Mouse (Mus musculus): ENCODE measurements around the gene Hsd3b7. TPM values are rescaled to one million over a fixed set of nuclear protein-coding genes. Genes with fewer than 3 reads are reported as not detected.
"Not testable (repeated sequence)": the region's sequence is repeated elsewhere in the genome, so short reads cannot be mapped to it uniquely, and the experiment has no call there.

Gene Hsd3b7
- total RNA-seq, 1 experiment from 2014 or later = 69.3 TPM

GRCm38 (mm10) chr7:127817053-127817452 lies 16.6 kb downstream of the Hsd3b7 start:
- DNase-seq = no peak

GRCm38 (mm10) chr7:127817776-127818175 lies 17.4 kb downstream of the Hsd3b7 start:
- DNase-seq = no peak

GRCm38 (mm10) chr7:127820836-127821509 lies 20.6 kb downstream of the Hsd3b7 start:
- DNase-seq = peak; percentile 26

- no peak for DNase-seq
Measured at GRCm38 (mm10) chr7:127822494-127822893, 22.1 kb downstream of the Hsd3b7 start.

- DNase-seq = no peak
Measured at GRCm38 (mm10) chr7:127823236-127824171, 23.1 kb downstream of the Hsd3b7 start.

GRCm38 (mm10) chr7:127824176-127824871 lies 23.9 kb downstream of the Hsd3b7 start, which contains the start of the genes Stx4a and Stx1b:
Gene Stx4a (plus strand): TSS chr7:127824294.
Gene Stx1b (minus strand): TSS chr7:127824549.
- DNase-seq = peak; percentile 58

GRCm38 (mm10) chr7:127835550-127835949 lies 35.1 kb downstream of the Hsd3b7 start:
- DNase-seq = no peak

GRCm38 (mm10) chr7:127837473-127837872 lies 37.1 kb downstream of the Hsd3b7 start:
- no peak for DNase-seq

- DNase-seq = not testable (repeated sequence)
Measured at GRCm38 (mm10) chr7:127837878-127838277, 37.5 kb downstream of the Hsd3b7 start.

GRCm38 (mm10) chr7:127840031-127840430 lies 39.6 kb downstream of the Hsd3b7 start:
- not testable (repeated sequence) for DNase-seq

- DNase-seq = peak; percentile 72
Measured at GRCm38 (mm10) chr7:127840886-127841285, 40.5 kb downstream of the Hsd3b7 start.

GRCm38 (mm10) chr7:127841340-127842000 lies 41.1 kb downstream of the Hsd3b7 start:
- peak; percentile 97 for DNase-seq

- peak; percentile 88 for DNase-seq
Measured at GRCm38 (mm10) chr7:127842001-127842718, 41.8 kb downstream of the Hsd3b7 start.

- no peak for DNase-seq
Measured at GRCm38 (mm10) chr7:127849973-127850875, 49.8 kb downstream of the Hsd3b7 start.

- DNase-seq = no peak
Measured at GRCm38 (mm10) chr7:127850906-127851305, 50.5 kb downstream of the Hsd3b7 start.

Other genes starting within 250 kb of the Hsd3b7 start
- gene Tmem265, start 239.2 kb upstream of the Hsd3b7 start, total RNA-seq (2021) = not detected in 2 replicates
- gene Phkg2, start 227.3 kb upstream of the Hsd3b7 start, total RNA-seq (2021) = 36.6 and 44.4 TPM in 2 replicates
- gene Ccdc189, start 212.0 kb upstream of the Hsd3b7 start, total RNA-seq (2021) = 7.5 and 10.7 TPM in 2 replicates
- gene Rnf40, start 211.8 kb upstream of the Hsd3b7 start, total RNA-seq (2021) = 56.0 and 62.8 TPM in 2 replicates
- 21.6 and 26.4 TPM in 2 replicates for gene Zfp629, start 184.8 kb upstream of the Hsd3b7 start, total RNA-seq (2021)
- gene Bcl7c, start 91.7 kb upstream of the Hsd3b7 start, total RNA-seq (2021) = 64.8 and 69.2 TPM in 2 replicates
- gene Ctf1, start 87.9 kb upstream of the Hsd3b7 start, total RNA-seq (2021) = 4.7 and 5.1 TPM in 2 replicates
- gene Ctf2, start 68.4 kb upstream of the Hsd3b7 start, total RNA-seq (2021) = not detected in 2 replicates
- gene Fbxl19, start 56.1 kb upstream of the Hsd3b7 start, total RNA-seq (2021) = 12.8 and 14.5 TPM in 2 replicates
- 28.1 and 28.3 TPM in 2 replicates for gene Orai3, start 30.8 kb upstream of the Hsd3b7 start, total RNA-seq (2021)
- gene Setd1a, start 23.9 kb upstream of the Hsd3b7 start, total RNA-seq (2021) = 37.7 and 46.2 TPM in 2 replicates
- 0.38 and 0.44 TPM in 2 replicates for gene Gm49388, start 15.0 kb upstream of the Hsd3b7 start, total RNA-seq (2021)
- gene Stx4a, start 23.7 kb downstream of the Hsd3b7 start, total RNA-seq (2021) = 84.5 and 85.0 TPM in 2 replicates
- gene Stx1b, start 23.9 kb downstream of the Hsd3b7 start, total RNA-seq (2021) = 7.8 and 9.9 TPM in 2 replicates
- 32.1 and 36.7 TPM in 2 replicates for gene Zfp646, start 75.6 kb downstream of the Hsd3b7 start, total RNA-seq (2021)
- gene Zfp668, start 76.2 kb downstream of the Hsd3b7 start, total RNA-seq (2021) = 8.3 and 12.0 TPM in 2 replicates
- 0.70 and 0.94 TPM in 2 replicates for gene Prss53, start 90.4 kb downstream of the Hsd3b7 start, total RNA-seq (2021)
- not detected in 2 replicates for gene Gm21974, start 94.8 kb downstream of the Hsd3b7 start, total RNA-seq (2021)
- gene Vkorc1, start 95.0 kb downstream of the Hsd3b7 start, total RNA-seq (2021) = 60.7 and 92.8 TPM in 2 replicates
- 130 and 135 TPM in 2 replicates for gene Bckdk, start 103.5 kb downstream of the Hsd3b7 start, total RNA-seq (2021)
- gene Kat8, start 111.9 kb downstream of the Hsd3b7 start, total RNA-seq (2021) = 24.0 and 25.5 TPM in 2 replicates
- 0.22 and 0.30 TPM in 2 replicates for gene Prss8, start 129.5 kb downstream of the Hsd3b7 start, total RNA-seq (2021)
- 12.5 and 13.1 TPM in 2 replicates for gene Prss36, start 146.1 kb downstream of the Hsd3b7 start, total RNA-seq (2021)
- gene Fus, start 166.9 kb downstream of the Hsd3b7 start, total RNA-seq (2021) = 275 and 322 TPM in 2 replicates
- gene Pycard, start 193.3 kb downstream of the Hsd3b7 start, total RNA-seq (2021) = 3.4 and 10.1 TPM in 2 replicates
- gene Trim72, start 203.3 kb downstream of the Hsd3b7 start, total RNA-seq (2021) = not detected in 2 replicates

Measured in adrenal gland, postnatal 14 days (tissue).